Mouse (Mus musculus): ENCODE measurements around the gene Ptpn12. TPM values are rescaled to one million over a fixed set of nuclear protein-coding genes. Genes with fewer than 3 reads are reported as not detected.

Gene Ptpn12
- total RNA-seq (2021) = 10 to 100 TPM; 11.2 to 11.6 TPM
- long read RNA-seq, experiment 1, partial matches to known transcripts = 0 of 2 reads
- long read RNA-seq, experiment 1, other reads (novel, unspliced or antisense) = 2 of 2 reads
- long read RNA-seq, experiment 2, partial matches to known transcripts = 1 of 2 reads
- long read RNA-seq, experiment 2, other reads (novel, unspliced or antisense) = 1 of 2 reads

- DNase-seq = peak; percentile 93 to 96
- intact Hi-C loops (cut with DNase I) = no loop called here
These were observed at the start of gene Ptpn12 for GRCm38 (mm10) chr5:21055820-21056531. Gene Ptpn12 (minus strand): TSS chr5:21055911.

DNA sequence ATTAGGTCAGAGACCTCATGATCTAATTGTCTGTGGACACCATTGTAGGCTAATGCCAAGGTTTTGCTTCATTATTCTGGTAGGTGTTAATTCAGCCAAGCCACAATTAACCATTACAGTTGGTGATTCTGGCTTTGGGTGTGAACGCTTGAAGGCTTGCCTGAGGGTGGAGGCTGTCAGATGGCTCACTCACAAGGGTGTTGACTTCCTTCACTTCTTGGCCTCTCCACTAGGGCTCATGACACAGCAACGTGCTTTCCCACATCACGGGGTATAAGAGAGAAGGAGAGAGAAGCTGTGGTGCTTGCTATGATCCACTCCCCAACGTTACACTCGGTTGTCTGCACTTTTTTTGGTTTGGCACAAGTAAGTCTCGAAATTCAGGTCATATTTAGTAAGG, 35.5 kb upstream of the Ptpn12 start:
- DNase-seq = no peak
- intact Hi-C loops (cut with DNase I) = no loop called here

DNA sequence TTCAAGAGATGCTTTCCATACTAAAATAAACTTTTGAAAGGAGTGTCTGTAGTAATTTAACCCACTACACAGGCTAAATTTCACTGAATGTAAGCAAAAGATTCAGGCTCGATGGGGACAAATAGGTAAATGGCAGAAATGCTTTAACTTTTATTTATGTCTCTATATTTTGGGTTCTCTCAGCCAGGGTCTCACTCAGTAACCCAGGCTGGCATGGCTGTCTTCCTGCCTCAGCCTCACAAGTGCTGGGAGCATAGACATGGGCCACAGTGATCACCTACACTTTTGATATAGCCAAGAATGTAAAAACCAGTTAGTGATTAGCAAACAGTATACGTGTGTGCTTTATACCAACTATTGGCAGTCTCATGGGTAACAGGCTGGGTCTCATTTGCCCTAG, 1.5 kb upstream of the Ptpn12 start:
- no peak for DNase-seq
- intact Hi-C loops (cut with DNase I) = no loop called here

- intact Hi-C loops (cut with DNase I) = no loop called here
- DNase-seq = no peak
These were observed 884 bp upstream of the Ptpn12 start for GRCm38 (mm10) chr5:21056595-21056994.

GRCm38 (mm10) chr5:21055071-21055819, 466 bp downstream of the Ptpn12 start:
- DNase-seq = peak; percentile 14 to 52
- intact Hi-C loops (cut with DNase I) = no loop called here

DNA sequence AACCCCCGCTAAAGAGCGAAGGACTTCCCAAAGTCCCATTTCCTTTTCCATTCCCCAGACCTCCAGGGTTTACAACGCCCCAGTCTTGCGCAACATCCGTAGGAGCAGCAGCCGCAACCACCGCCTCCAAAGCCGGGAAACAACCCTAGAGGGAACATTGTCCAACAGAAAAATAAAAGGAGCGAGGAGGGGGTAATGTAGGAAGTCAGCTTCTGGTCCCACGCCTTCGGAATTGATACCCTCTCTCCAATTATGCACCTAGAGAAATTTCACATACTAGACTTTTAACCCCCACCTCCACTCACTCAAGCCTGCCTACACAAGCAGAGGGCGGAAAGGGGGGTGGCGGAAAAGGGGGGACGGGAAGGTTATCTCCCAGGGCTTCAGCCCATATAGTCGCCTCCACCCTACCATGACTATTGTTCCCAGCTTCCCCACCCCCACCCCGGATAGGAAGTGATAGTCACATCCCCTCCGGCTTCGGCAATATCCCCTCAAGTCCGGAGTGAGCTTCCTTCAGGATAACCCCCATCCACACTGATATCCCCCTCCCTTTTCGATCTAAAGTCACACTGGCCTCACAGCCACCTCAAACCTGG, 1.1 kb downstream of the Ptpn12 start:
- peak; percentile 57 to 75 for DNase-seq
- intact Hi-C loops (cut with DNase I) = no loop called here

DNA sequence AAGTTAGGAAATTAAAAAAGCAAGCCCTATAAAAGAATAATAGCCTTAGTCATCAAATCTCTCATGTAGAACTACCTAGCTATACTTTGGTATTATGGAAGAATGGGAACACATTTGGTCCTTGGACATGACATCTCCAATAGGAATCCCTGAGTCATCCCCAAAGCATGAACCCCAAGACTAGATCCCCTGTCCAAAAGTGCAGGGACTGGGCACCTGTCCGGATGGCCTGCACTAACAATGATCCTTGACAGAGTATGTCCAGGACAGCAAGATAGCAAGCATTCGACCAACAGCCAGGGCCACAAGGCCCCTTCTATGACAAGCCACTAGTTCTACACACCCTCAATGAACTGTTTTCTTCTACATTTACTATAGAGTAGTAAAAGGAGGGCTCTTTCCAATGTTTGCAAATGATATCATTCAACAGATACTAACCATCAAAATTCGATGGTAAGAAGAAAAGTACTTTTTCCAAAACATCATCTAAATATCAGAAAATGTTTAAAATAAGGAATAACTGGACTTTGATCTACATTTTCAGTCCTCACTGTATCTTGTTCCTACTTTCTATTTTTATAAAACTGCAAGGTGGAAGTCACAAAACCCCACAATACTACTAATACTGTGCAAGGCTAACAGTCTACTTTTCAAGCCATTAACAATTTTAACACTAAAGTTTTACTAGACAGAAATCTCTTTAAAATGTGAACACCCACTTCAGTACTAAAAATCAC, 2.0 kb downstream of the Ptpn12 start:
- intact Hi-C loops (cut with DNase I) = no loop called here
- no peak for DNase-seq

GRCm38 (mm10) chr5:21052521-21052920, 3.2 kb downstream of the Ptpn12 start:
- intact Hi-C loops (cut with DNase I) = no loop called here
- DNase-seq = no peak

DNA sequence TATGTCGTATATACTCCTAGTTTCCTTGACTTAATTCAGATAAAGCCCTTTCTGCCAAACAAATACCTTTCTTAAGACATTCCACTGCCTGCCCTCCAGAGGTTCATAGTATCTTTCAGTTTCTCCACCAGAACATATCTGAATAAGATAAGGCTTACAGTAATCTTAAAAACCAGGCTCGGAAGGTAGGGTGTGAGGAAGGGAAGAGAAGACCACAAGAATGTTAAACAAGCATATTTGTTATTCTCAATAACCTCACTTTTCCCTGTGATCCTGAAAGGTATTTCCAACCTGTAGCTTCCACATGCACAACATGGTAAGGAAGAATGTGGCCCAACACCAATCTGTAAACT, 5.0 kb downstream of the Ptpn12 start:
- no peak for DNase-seq
- intact Hi-C loops (cut with DNase I) = no loop called here

- DNase-seq = no peak
- intact Hi-C loops (cut with DNase I) = no loop called here
These were observed 5.5 kb downstream of the Ptpn12 start for GRCm38 (mm10) chr5:21050061-21050769.

GRCm38 (mm10) chr5:21049006-21049405, 6.7 kb downstream of the Ptpn12 start:
- DNase-seq = no peak
- intact Hi-C loops (cut with DNase I) = no loop called here

DNA sequence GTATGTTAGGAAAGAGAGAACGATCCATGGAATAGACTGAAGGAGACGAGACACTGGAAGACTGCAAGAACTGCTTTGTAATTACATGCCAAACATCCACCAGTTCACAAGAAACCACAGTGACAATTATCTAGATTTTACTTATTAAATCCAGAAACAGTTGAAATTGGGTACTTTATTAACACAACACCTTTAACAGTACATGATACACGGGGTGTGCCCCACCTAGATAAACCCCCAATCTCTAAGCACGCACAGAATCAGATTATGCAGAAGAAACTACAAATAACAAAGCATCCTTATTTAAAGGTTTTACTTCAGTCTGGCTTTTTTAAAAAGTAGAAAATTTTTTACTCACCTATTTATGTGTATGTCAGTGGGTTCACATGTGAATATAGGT, 8.6 kb downstream of the Ptpn12 start:
- intact Hi-C loops (cut with DNase I) = no loop called here
- no peak for DNase-seq

- no peak for DNase-seq
- intact Hi-C loops (cut with DNase I) = no loop called here
These were observed 9.3 kb downstream of the Ptpn12 start for GRCm38 (mm10) chr5:21046150-21047048.

DNA sequence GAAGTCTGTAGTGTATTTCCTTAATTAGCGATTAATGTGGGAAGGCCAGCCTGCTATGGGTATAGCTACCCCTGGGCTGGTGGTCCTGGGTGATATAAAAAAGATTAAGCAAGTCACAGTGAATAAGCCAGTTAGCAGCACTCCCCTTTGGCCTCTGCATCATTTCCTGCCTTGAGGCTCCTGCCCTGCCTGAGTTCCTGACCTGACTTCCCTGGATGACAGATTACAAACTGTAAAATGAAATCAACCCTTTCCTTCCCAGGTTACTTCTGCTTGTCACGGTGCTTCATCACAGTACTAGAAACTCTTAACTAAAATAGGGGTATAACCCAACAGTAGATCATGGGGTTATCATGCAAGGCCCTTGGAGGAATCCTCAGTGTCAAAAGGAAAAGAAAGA, 10.2 kb downstream of the Ptpn12 start:
- no peak for DNase-seq
- intact Hi-C loops (cut with DNase I) = no loop called here

GRCm38 (mm10) chr5:21038100-21038499, 17.6 kb downstream of the Ptpn12 start:
- DNase-seq = no peak
- intact Hi-C loops (cut with DNase I) = no loop called here

- DNase-seq = no peak
- intact Hi-C loops (cut with DNase I) = no loop called here
These were observed 19.8 kb downstream of the Ptpn12 start for GRCm38 (mm10) chr5:21035689-21036480.

GRCm38 (mm10) chr5:21034388-21034966, 21.2 kb downstream of the Ptpn12 start:
- intact Hi-C loops (cut with DNase I) = no loop called here

More at GRCm38 (mm10) chr5:21034388-21034966, 21.2 kb downstream of the Ptpn12 start:
- no peak for DNase-seq
